Mouse (Mus musculus) C2C12 (cell line): ENCODE measurements at regions not wholly inside any gene's neighbourhood (a gene's known extent, or its start where the extent isn't known, plus 50 kb on each side); places are given as distances from the start of the nearest gene placed in this dataset.

Source experiments
- CEBPB ChIP-seq: IDR thresholded peaks from one replicate; pipeline ENCODE4 v1.6.1; 2011; ENCODE audit warnings: low read depth, mild to moderate bottlenecking, control low read depth, moderate library complexity
- CTCF ChIP-seq: IDR thresholded peaks from one replicate; pipeline ENCODE4 v1.5.1; 2011; ENCODE audit not compliant: control insufficient read depth, insufficient read depth, insufficient read length
- FOSL1 ChIP-seq: IDR thresholded peaks from one replicate; pipeline ENCODE4 v1.8.0; 2011; ENCODE audit warnings: mild to moderate bottlenecking, low read length; ENCODE audit not compliant: poor library complexity, insufficient read depth, severe bottlenecking
- MAX ChIP-seq: IDR thresholded peaks from one replicate; pipeline ENCODE4 v1.6.1; 2011; ENCODE audit warnings: mild to moderate bottlenecking, control low read depth
- MYOD1 ChIP-seq: IDR thresholded peaks from one replicate; pipeline ENCODE4 v1.6.1; 2011; ENCODE audit warnings: low read depth; ENCODE audit not compliant: control insufficient read depth, insufficient read length
- MYOG ChIP-seq: IDR thresholded peaks from one replicate; pipeline ENCODE4 v1.6.1; 2011; ENCODE audit not compliant: control insufficient read depth, insufficient read length; ENCODE audit errors: extremely low read depth
- USF1 ChIP-seq: IDR thresholded peaks from one replicate; pipeline ENCODE4 v1.6.1; 2011; ENCODE audit warnings: low read depth, mild to moderate bottlenecking, control low read depth, moderate library complexity

GRCm38 (mm10) chr2:173451993-173452481 lies 70.3 kb upstream of the 1700021F07Rik start:
- TF ChIP-seq CTCF (no peak), CEBPB (peak; percentile 80), USF1 (peak; percentile 96), MYOG (no peak), FOSL1 (peak; percentile 77), MAX (peak; percentile 82), MYOD1 (peak; percentile 4)
